Mouse (Mus musculus) T-helper 17 cell (primary cell): ENCODE results near the gene Slc23a3.

Source experiments
- in situ Hi-C, 2 experiments: fragments of 300-600 bp; cut with MboI, MseI; formaldehyde crosslinking; loops; 1 replicate in 1 of 2; 2 replicates in 1 of 2; pipeline ENCODE4 v1.15.1; 2025; ENCODE audit warnings: high pct_unique_total_duplicates in 2 of 2

Gene Slc23a3

GRCm38 (mm10) chr1:75140601-75141190, 7.0 kb upstream of the Slc23a3 start:
- in situ Hi-C loops, result loop anchor here (5.0 to 10.0 kb wide), 2 partner anchors 738 to 896 kb away; no protein-coding TSS in a partner anchor

- in situ Hi-C loops, result loop anchor here (5.0 to 10.0 kb wide), 6 partner anchors 114 to 804 kb away; partner anchors contain the start of gene Dnpep (in 1 of the 2)
Measured at GRCm38 (mm10) chr1:75138448-75138847, 4.8 kb upstream of the Slc23a3 start.

GRCm38 (mm10) chr1:75136730-75137129, 3.0 kb upstream of the Slc23a3 start:
- in situ Hi-C loops, result loop anchor here (5.0 to 10.0 kb wide), 6 partner anchors 116 to 802 kb away; partner anchors contain the start of gene Dnpep (in 1 of the 2)

- in situ Hi-C loops, result loop anchor here (5.0 to 10.0 kb wide), 6 partner anchors 116 to 801 kb away; partner anchors contain the start of gene Dnpep (in 1 of the 2)
Measured at GRCm38 (mm10) chr1:75136293-75136692, 2.6 kb upstream of the Slc23a3 start.

DNA sequence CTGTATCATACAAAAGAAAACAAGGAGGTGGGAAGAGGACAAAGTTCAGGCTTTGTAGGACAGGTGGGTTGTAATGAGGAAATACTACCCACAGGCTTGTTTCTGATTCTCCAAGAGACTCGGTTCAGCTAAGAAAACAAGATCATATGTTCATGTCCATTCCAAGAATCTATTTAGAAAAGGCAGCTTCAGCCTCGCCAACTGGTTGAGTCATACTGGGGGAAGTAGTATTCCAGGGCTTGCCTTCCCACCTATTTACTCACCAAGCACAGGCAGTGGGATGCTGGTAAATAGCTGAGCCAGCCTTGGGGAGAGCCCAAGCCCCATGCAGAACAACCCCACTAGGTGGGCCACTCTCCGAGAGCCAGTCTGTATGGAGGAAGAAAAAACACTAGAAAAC, 5.0 kb downstream of the Slc23a3 start:
- in situ Hi-C loops, result loop anchor here (5.0 to 10.0 kb wide), 11 partner anchors 59 to 874 kb away; partner anchors contain the start of genes Cryba2 (in 2 of the 2), Cdk5r2 (in 1 of the 2), Cyp27a1 (in 1 of the 2) and Glb1l (in 1 of the 2)

GRCm38 (mm10) chr1:75125418-75125817, 8.3 kb downstream of the Slc23a3 start:
- in situ Hi-C loops, result loop anchor here (5.0 to 10.0 kb wide), 11 partner anchors 62 to 871 kb away; partner anchors contain the start of genes Cryba2 (in 2 of the 2), Cdk5r2 (in 1 of the 2), Cyp27a1 (in 1 of the 2) and Glb1l (in 1 of the 2)

- in situ Hi-C loops, result loop anchor here (5.0 to 10.0 kb wide), 12 partner anchors 63 to 870 kb away; partner anchors contain the start of genes Cryba2 (in 2 of the 2), Cdk5r2 (in 1 of the 2), Cyp27a1 (in 1 of the 2) and Glb1l (in 1 of the 2)
Measured at GRCm38 (mm10) chr1:75124346-75125321, 9.1 kb downstream of the Slc23a3 start, which contains the start of gene Nhej1. Gene Nhej1 (minus strand): TSS chr1:75125200.

- in situ Hi-C loops, result loop anchor here (5.0 to 10.0 kb wide), 8 partner anchors 70 to 867 kb away; partner anchors contain the start of genes Cryba2 (in 2 of the 2), Cdk5r2 (in 1 of the 2), Cyp27a1 (in 1 of the 2) and Glb1l (in 1 of the 2)
Measured at GRCm38 (mm10) chr1:75122211-75122610, 11.5 kb downstream of the Slc23a3 start.
